Mouse (Mus musculus) embryonic fibroblast, embryonic 13.5 days (primary cell): ENCODE data around the gene Wscd1.

Experiments
- CTCF ChIP-seq: IDR thresholded peaks from 2 replicates; pipeline ENCODE4 v1.5.1; 2011; ENCODE audit warnings: mild to moderate bottlenecking, control low read depth, low read length, moderate library complexity, borderline replicate concordance; ENCODE audit not compliant: insufficient read depth
- POLR2A ChIP-seq: IDR thresholded peaks from 2 replicates; pipeline ENCODE4 v1.6.1; 2011; ENCODE audit warnings: low read depth, mild to moderate bottlenecking, control low read depth, low read length, moderate library complexity

- TF ChIP-seq POLR2A (no peak), CTCF (no peak)
Measured at GRCm38 (mm10) chr11:71758211-71759110, 8.7 kb downstream of the Wscd1 start.
